Mouse (Mus musculus) adrenal gland, postnatal 36 days (tissue): Measurements from ENCODE around the gene Dnajb12. TPM values are rescaled to one million over a fixed set of nuclear protein-coding genes. Genes with fewer than 3 reads are reported as not detected.
A peak's percentile ranks its signal among the peaks of the same experiment; 100 is the strongest.

Experiments
- DNase-seq, 2 experiments: peaks; one replicate each; pipeline ENCODE4 v3.0.0; 2021; ENCODE audit warnings: mixed read lengths in 1 of 2
- total RNA-seq, 2 experiments: library from RNA; stranded (reverse); gene quantifications; 2 replicates each; pipeline ENCODE4 v1.2.3; 2021

The Dnajb12 gene
- total RNA-seq, 2 experiments from 2014 or later, result 51.3 to 62.5 TPM

- no peak for DNase-seq
These were observed 38.8 kb downstream of the Dnajb12 start for GRCm38 (mm10) chr10:59918111-59918510.

GRCm38 (mm10) chr10:59919494-59920181 is 40.3 kb downstream of the Dnajb12 start:
- no peak for DNase-seq

- no peak for DNase-seq
These were observed 41.1 kb downstream of the Dnajb12 start for GRCm38 (mm10) chr10:59920485-59920809.

DNA sequence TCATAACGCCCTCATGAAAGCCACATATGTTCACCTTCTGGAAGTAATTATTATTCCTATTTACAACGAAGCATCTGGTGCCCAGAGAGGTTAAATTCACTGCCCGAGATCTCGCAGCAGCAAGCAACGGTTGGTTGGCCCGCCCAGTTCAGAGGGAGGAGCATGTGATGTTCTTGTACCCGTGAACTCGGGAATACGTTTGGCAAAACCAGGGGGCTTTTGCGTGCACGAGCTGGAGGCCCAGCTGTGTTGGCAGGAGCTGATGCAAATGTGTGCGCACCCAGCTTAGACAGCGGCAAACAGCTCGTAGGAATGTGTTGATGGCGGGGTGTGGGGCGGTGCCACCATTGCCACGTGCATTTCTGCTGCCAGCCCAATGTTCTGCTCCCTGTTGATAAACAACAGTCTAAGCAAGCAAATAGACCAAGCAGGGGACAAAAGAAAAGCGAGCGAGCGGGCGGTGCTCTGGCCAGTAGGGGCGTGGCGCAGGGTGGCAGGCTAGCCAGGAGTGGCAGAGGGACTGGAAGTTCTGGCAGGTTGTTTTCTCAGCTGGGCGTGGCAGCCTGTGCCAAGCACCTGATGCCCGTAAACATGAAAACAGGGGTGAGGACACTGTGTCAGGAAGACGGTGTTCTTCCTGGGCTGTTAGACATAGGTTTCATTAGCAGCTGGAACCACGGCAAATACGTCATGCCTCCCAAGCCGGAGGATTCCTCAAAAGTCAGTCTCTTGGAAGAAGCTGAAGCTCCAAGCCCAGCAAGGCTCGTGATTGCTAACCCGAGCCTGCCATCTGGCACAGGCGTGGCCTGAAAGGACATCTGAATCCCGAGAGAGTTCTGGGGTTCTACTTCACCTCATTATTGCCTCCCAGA is 41.7 kb downstream of the Dnajb12 start:
- DNase-seq, result peak; percentile 83 to 87

DNA sequence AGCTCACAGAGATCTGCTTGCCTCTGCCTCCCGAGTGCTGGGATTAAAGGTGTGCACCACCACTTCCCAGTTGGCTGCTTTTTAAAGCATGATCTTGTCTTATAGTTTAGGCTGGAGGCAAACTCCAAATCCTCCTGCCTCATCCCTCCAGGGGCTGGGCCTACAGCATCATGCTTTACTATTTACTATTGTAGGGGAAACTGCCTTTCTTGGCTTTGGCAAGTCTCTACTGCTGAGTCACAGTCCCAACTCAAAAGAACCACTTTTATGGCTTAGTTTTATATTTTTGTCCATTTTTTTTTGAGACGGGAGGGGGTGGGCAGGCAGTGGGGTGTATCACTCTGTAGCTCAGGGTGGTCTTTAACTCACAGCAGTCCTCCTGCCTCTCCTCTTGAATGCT is 44.1 kb downstream of the Dnajb12 start:
- DNase-seq, result no peak

GRCm38 (mm10) chr10:59924305-59924704 is 44.9 kb downstream of the Dnajb12 start:
- no peak for DNase-seq

DNA sequence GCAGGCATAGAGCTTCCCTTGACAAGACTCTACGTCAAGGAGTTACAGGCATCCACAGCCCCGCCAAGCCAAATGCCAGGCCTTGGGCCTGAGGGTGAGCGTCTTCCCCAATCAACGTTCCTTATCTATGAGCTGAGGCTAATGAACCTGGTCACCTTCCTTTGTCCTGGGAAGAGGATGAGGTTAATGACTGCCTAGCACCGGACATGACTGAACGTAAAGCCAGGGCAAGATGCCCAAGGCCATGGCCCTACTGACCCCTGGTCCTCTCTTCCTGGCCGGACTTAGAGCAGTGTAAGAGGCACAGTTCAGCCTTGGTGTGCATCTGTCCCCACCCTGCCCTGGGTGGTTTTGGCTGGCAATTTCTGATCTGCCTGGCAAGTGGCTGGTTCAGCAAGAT is 49.8 kb downstream of the Dnajb12 start:
- no peak for DNase-seq

GRCm38 (mm10) chr10:59930996-59931395 is 51.6 kb downstream of the Dnajb12 start:
- DNase-seq, result no peak

DNA sequence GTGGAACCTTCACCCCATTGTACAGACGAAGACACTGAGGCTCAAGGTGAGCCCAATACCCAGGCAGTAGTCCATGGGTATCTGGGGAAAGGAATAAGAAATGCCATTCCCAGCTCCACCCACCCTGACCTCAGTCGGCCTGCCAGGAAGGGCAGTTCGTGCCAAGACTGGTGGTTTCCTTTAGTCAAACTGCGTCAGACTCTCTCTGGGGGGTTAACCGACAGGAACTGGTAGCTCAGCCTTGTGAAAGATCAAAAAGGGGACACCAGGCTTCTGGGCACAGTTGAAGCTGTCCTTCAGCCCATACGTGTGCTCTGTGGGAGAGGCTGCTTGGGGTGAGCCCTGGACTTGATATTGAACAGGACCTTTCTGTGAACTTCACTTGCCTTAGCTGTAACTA is 53.2 kb downstream of the Dnajb12 start:
- peak; percentile 61 to 70 for DNase-seq

DNA sequence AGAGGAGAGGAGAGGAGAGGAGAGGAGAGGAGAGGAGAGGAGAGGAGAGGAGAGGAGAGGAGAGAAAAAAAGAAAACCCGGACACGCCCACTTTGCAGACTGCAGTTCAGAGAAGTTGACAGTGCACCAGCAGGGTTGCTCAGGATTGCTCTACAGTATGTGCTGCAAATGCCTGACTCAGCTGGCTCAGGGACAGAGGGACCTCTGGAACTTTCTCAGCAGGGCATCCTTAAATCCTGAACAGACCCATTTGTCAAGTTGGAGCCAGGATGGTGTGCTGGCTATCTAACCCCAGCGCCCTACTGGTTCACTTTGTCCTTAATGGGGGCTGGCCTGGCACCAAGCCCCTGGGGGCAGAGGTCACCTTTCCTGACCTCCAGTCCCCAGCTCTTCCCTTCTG is 54.7 kb downstream of the Dnajb12 start:
- peak; percentile 59 to 70 for DNase-seq

- no peak for DNase-seq
These were observed 56.9 kb downstream of the Dnajb12 start for GRCm38 (mm10) chr10:59936058-59936856.

DNA sequence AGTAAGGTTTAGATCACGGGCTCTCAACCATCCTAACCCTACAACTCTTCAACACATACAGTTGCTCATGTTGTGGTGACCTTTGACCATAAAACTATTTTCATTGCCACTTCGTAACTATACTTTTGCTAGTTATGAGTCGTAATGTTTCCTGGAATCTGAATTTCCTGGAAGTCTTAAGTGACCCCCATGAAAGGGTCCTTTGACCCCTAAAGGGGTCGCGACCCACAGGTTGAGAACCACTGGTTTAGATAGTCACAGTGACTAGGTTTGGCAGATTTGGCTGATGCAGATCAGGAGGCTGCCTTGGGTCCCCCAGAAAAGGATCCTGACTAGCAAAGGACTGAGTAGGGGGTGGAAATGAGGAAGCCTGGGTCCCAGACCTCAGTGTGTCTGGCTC is 59.3 kb downstream of the Dnajb12 start:
- DNase-seq, result no peak

- no peak for DNase-seq
These were observed 59.7 kb downstream of the Dnajb12 start for GRCm38 (mm10) chr10:59939081-59939480.

DNA sequence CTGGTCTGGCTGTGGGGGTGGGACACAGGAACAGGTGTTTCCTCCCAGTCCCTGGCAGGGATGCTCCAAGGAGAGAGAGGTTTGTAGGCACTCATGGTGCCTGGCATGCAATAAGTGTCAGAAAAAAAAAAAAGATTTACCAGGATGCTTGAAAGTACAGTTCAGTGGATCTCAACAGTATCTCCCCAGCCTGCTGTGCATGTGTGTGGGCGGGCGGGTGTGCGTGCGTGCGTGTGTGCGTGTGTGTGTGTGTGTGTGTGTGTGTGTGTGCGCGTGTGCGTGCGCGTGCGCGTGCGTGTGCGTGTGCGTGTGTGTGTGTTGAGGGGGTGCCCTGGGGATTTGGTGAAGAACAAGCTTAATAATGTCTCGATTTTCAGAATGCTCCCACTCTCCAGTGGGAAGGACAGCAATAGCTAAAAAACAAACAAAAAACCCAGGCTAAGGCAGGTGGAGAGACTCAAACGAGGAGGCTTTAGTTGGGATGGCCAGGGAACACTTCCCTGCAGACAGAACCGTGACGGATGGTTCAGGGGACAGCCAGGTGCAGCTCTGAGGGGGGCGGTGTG is 63.0 kb downstream of the Dnajb12 start:
- no peak for DNase-seq

GRCm38 (mm10) chr10:59942847-59943420 is 63.6 kb downstream of the Dnajb12 start:
- peak; percentile 49 to 66 for DNase-seq

GRCm38 (mm10) chr10:59943421-59943989 is 64.1 kb downstream of the Dnajb12 start:
- peak; percentile 91 to 93 for DNase-seq

DNA sequence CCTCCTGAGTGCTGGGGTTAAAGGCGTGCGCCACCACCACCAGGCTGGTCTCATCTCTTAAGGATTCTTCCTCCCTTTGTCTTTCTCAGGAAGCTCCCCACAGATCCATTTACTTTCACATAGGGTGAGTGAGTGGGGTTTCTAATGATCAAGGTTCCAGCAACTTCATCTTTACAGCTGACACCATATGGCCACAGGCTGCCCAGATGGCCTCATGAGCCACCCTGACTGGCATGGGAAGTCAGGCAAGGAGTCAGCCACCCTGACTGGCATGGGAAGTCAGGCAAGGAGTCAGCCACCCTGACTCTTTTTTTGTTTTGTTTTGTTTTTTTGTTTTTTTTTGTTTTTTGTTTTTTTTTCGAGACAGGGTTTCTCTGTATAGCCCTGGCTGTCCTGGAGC is 66.1 kb downstream of the Dnajb12 start:
- no peak for DNase-seq

DNA sequence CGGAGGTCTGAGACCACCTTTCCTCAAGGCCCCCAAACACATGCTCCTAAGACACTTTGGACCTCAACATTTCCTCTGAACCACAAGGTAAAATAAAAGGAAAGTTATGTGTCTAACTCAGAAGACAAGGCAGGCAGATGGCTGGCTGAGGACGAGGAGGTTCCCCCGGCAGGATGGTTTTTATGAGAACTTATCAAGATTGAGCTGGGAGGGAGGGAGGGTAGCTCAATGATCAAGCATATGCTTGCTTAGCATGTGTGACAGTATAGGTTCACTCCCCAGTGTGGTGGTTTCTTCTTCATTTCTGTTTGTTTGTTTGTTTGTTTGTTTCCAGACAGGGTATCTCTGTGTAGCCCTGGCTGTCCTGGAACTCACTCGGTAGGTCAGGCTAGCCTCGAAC is 67.0 kb downstream of the Dnajb12 start:
- DNase-seq, result no peak

DNA sequence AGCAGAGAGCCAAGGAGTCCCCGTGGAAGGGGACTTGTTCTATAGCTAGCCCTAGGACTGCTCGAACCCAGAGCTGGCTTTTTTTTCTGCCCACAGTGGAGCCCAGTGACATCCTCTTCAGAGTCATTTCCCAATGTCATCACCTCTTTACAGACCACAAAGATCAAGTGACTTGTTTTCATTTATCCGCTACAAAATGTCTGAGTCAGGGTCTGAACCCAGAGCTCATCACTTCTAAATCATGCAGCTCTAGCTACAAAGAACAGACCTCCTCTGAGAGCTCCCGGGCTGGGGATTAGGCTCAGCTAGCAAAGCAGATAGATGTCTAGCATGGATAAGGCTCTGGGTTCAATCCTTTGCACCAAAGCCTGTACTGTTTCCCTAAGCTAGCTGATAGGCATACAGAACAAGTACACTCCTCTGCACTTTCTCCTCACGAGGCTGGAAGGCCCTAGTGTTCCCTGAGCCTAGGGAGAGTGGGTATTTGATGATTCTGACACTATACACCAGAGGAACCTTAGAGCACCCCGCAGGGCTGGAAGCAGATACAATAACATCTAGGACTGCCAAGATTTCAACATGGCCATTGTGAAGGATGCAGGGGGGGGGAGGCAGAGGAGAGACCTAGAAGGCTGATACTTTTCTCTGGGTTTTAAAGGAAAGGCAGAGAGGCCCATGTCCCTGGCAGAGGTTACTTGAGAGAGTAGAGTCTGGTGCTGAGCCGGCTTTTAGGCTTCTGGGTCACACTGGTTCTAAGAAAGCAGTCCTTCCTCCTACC is 68.1 kb downstream of the Dnajb12 start:
- DNase-seq, result no peak

DNA sequence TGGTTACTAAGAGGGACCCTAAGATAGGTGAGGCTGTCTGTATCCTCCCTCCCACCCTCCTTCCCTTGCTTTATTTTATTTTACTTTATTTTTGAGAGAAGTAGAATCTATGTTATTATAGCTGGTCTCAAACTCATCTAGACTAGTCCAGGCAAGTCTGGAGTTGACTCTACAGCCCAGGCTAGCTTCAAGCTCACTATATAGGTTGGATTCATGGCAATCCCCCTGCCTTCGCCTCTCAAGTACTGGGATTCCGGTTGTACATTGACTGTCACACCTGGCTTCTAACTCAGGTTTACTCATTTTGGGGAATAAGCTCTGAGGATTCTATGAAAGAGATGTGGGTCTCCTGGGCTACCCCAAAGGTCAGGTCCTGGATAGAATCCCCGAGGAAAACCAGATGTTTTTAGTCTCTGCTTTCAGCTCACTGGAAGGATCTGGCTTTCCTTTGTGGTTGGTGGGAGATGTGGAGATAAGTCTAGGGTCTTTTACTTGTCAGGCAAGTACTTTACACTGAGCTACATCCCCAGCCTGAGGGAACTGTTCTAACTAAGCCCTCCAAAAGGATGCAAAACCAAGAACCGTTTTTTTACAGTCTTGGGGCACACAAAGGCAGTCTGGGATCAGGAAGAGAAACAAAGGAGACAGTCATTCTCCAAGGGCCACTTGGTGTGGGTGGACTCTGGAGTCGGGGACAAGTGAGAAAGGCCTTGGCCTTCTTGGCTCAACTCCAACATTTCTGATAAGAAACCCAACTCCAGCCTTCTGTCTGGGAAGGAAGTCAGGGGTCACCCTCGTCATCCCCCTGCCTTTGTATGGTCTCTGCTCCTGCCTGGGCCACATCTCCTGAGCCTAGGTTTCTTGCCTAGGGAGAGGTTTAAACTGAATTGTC is 69.3 kb downstream of the Dnajb12 start:
- DNase-seq, result peak; percentile 67 to 69
